Mouse (Mus musculus) heart, postnatal 0 days (tissue): ENCODE measurements around the gene Fndc8.

Experiments
- CTCF ChIP-seq: IDR thresholded peaks from 2 replicates; pipeline ENCODE4 v1.5.1; 2016; ENCODE audit warnings: antibody characterized with exemption, control low read depth, low read depth
- EP300 ChIP-seq: IDR thresholded peaks from 2 replicates; pipeline ENCODE4 v1.6.1; 2016; ENCODE audit warnings: antibody characterized with exemption, low read depth

DNA sequence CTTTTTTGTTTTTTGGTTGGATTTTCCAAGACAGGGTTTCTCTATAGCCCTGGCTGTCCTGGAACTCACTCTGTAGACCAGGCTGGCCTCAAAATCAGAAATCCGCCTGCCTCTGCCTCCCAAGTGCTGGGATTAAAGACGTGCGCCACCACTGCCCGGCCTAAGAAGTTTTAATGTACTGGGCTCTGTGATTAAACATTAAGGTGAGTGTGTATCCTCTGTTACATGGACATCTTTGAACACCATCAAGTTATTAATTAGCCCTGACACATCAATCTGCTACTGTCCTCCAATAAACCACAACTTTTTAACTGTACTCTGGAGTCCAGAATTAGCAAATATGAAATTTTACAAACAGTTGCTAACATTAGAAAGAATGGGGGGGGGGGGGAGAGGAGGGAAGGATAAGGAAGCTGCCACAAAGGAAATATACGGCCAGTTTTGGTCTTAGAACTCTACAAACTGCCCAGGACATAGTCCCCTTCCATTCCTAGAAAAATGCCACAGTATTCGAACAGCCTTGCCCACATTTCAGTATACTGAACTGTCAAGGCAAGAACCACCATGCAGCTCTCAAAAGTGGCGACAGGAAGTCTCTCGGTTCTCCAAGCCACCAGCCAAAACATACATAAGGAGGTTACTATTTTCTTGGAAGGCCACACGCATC is 22.3 kb upstream of the Fndc8 start:
- TF ChIP-seq EP300 (no peak), CTCF (no peak)
